Mouse (Mus musculus): Measurements from ENCODE around the gene Vma21.

Gene Vma21

GRCm38 (mm10) chrX:71815631-71816345 is at the start of gene Vma21:
Gene Vma21, plus strand, starts transcription at chrX:71815924.
- DNase-seq (ENCODE audit: low read depth, low spot score): peak; percentile 59

- no peak for DNase-seq (ENCODE audit: low read depth, low spot score)
Observed at GRCm38 (mm10) chrX:71767909-71768308, 47.8 kb upstream of the Vma21 start.

GRCm38 (mm10) chrX:71791106-71791505 is 24.6 kb upstream of the Vma21 start:
- peak; percentile 3 for DNase-seq (ENCODE audit: low read depth, low spot score)

GRCm38 (mm10) chrX:71797766-71798165 is 18.0 kb upstream of the Vma21 start:
- DNase-seq (ENCODE audit: low read depth, low spot score): no peak

GRCm38 (mm10) chrX:71798883-71799282 is 16.8 kb upstream of the Vma21 start:
- no peak for DNase-seq (ENCODE audit: low read depth, low spot score)

GRCm38 (mm10) chrX:71811966-71812835 is 3.5 kb upstream of the Vma21 start:
- DNase-seq (ENCODE audit: low read depth, low spot score): peak; percentile 90

GRCm38 (mm10) chrX:71816401-71816857 is 705 bp downstream of the Vma21 start:
- peak; percentile 78 for DNase-seq (ENCODE audit: low read depth, low spot score)

- DNase-seq (ENCODE audit: low read depth, low spot score): no peak
Observed at GRCm38 (mm10) chrX:71816931-71817361, 1.2 kb downstream of the Vma21 start.

GRCm38 (mm10) chrX:71838911-71839310 is 23.2 kb downstream of the Vma21 start:
- DNase-seq (ENCODE audit: low read depth, low spot score): no peak

GRCm38 (mm10) chrX:71846696-71847095 is 31.0 kb downstream of the Vma21 start:
- DNase-seq (ENCODE audit: low read depth, low spot score): no peak

GRCm38 (mm10) chrX:71853798-71854197 is 38.1 kb downstream of the Vma21 start:
- peak; percentile 73 for DNase-seq (ENCODE audit: low read depth, low spot score)

Measured in 3T3-L1 (cell line).